Mouse (Mus musculus) gastrocnemius, postnatal 36 days (tissue): Measurements from ENCODE around the gene Aloxe3. TPM values are rescaled to one million over a fixed set of nuclear protein-coding genes. Genes with fewer than 3 reads are reported as not detected.
A peak's percentile ranks its signal among the peaks of the same experiment; 100 is the strongest.

Source experiments
- DNase-seq, 2 experiments: peaks; one replicate each; pipeline ENCODE4 v3.0.0; 2022
- intact Hi-C: fragments of 180-260 bp; cut with DNase I; formaldehyde crosslinking; loops from one replicate; pipeline ENCODE4 v1.15.1; 2025
- total RNA-seq, 2 experiments: library from RNA; stranded (reverse); gene quantifications; 2 replicates each; pipeline ENCODE4 v1.2.3; 2021

Gene Aloxe3
- total RNA-seq, 2 experiments from 2014 or later = not detected

GRCm38 (mm10) chr11:69105796-69106195 is 19.9 kb upstream of the Aloxe3 start:
- DNase-seq = no peak
- intact Hi-C loops = no loop called here

GRCm38 (mm10) chr11:69106299-69106698 is 19.4 kb upstream of the Aloxe3 start:
- no peak for DNase-seq
- intact Hi-C loops = no loop called here

GRCm38 (mm10) chr11:69106842-69107241 is 18.9 kb upstream of the Aloxe3 start:
- intact Hi-C loops = no loop called here
- no peak for DNase-seq

- intact Hi-C loops = no loop called here
Observed at GRCm38 (mm10) chr11:69107676-69108075, 18.0 kb upstream of the Aloxe3 start.

GRCm38 (mm10) chr11:69108223-69108622 is 17.5 kb upstream of the Aloxe3 start:
- intact Hi-C loops = no loop called here
- DNase-seq = no peak

More at GRCm38 (mm10) chr11:69107676-69108075, 18.0 kb upstream of the Aloxe3 start:
- DNase-seq = no peak

GRCm38 (mm10) chr11:69109032-69109900 is 16.4 kb upstream of the Aloxe3 start:
- intact Hi-C loops = no loop called here
- DNase-seq = no peak

- peak; percentile 87 to 95 for DNase-seq
- intact Hi-C loops = no loop called here
Observed at GRCm38 (mm10) chr11:69110319-69111046, 15.2 kb upstream of the Aloxe3 start.

- DNase-seq = no peak
- intact Hi-C loops = no loop called here
Observed at GRCm38 (mm10) chr11:69111051-69111810, 14.5 kb upstream of the Aloxe3 start.

- no peak for DNase-seq
- intact Hi-C loops = no loop called here
Observed at GRCm38 (mm10) chr11:69111865-69112264, 13.8 kb upstream of the Aloxe3 start.

GRCm38 (mm10) chr11:69114018-69114417 is 11.7 kb upstream of the Aloxe3 start:
- no peak for DNase-seq
- intact Hi-C loops = no loop called here

- intact Hi-C loops = no loop called here
- DNase-seq = no peak
Observed at GRCm38 (mm10) chr11:69114621-69115020, 11.1 kb upstream of the Aloxe3 start.

- intact Hi-C loops = no loop called here
- no peak for DNase-seq
Observed at GRCm38 (mm10) chr11:69116843-69117242, 8.9 kb upstream of the Aloxe3 start.

GRCm38 (mm10) chr11:69117737-69118695 is 7.7 kb upstream of the Aloxe3 start:
- intact Hi-C loops = no loop called here
- DNase-seq = peak; percentile 43 to 50

GRCm38 (mm10) chr11:69118765-69119164 is 6.9 kb upstream of the Aloxe3 start:
- intact Hi-C loops = no loop called here

GRCm38 (mm10) chr11:69119446-69120155 is 6.1 kb upstream of the Aloxe3 start:
- DNase-seq = no peak
- intact Hi-C loops = loop anchor here (10.0 kb wide), 1 partner anchor 215 kb away; the partner anchor contains the start of gene Rpl26

More at GRCm38 (mm10) chr11:69118765-69119164, 6.9 kb upstream of the Aloxe3 start:
- peak; percentile 55 to 78 for DNase-seq

- intact Hi-C loops = loop anchor here (10.0 kb wide), 1 partner anchor 216 kb away; the partner anchor contains the start of gene Rpl26
- no peak for DNase-seq
Observed at GRCm38 (mm10) chr11:69120221-69121000, 5.3 kb upstream of the Aloxe3 start, which contains the start of gene Hes7. Gene Hes7, plus strand, starts transcription at chr11:69120404.

GRCm38 (mm10) chr11:69121001-69121740 is 4.5 kb upstream of the Aloxe3 start:
- intact Hi-C loops = loop anchor here (10.0 kb wide), 1 partner anchor 216 kb away; the partner anchor contains the start of gene Rpl26
- DNase-seq = no peak
